Mouse (Mus musculus) forebrain, embryonic 11.5 days (tissue): ENCODE measurements around the gene Bid. TPM values are rescaled to one million over a fixed set of nuclear protein-coding genes. Genes with fewer than 3 reads are reported as not detected.

Source experiments
- ATAC-seq: fragments of 200-750 bp; cut with Nextera tagmentation; replicated peaks from 2 replicates; pipeline ENCODE4 v1.8.0; 2017; ENCODE audit warnings: moderate TSS enrichment; ENCODE audit not compliant: low FRiP score
- DNase-seq: peaks from one replicate; pipeline ENCODE4 v3.0.0-alpha.2; 2017; ENCODE audit warnings: low spot score
- H3K27ac ChIP-seq: fragments of 300-500 bp; sonication (generic); 2 replicates; pipeline ENCODE4 v1.5.1; 2014; ENCODE audit warnings: low read depth, low read length
- H3K27me3 ChIP-seq: fragments of 300-500 bp; sonication (generic); 2 replicates; pipeline ENCODE4 v1.6.1; 2014; ENCODE audit warnings: mild to moderate bottlenecking, low read length, mixed read lengths; ENCODE audit not compliant: control insufficient read depth, insufficient read depth
- H3K36me3 ChIP-seq: fragments of 300-500 bp; sonication (generic); 2 replicates; pipeline ENCODE4 v1.6.1; 2014; ENCODE audit warnings: mild to moderate bottlenecking, low read length, moderate library complexity, mixed read lengths; ENCODE audit not compliant: control insufficient read depth, insufficient read depth
- H3K4me1 ChIP-seq: fragments of 300-500 bp; sonication (generic); replicated peaks from 2 replicates; pipeline ENCODE4 v1.6.1; 2014; ENCODE audit warnings: low read length, mixed read lengths; ENCODE audit not compliant: control insufficient read depth, insufficient read depth
- H3K4me2 ChIP-seq: fragments of 300-500 bp; sonication (generic); 2 replicates; pipeline ENCODE4 v1.6.1; 2014; ENCODE audit warnings: low read depth, mild to moderate bottlenecking, low read length, moderate library complexity, mixed read lengths; ENCODE audit not compliant: severe bottlenecking
- H3K4me3 ChIP-seq: fragments of 300-500 bp; sonication (generic); 2 replicates; pipeline ENCODE4 v1.5.1; 2014; ENCODE audit warnings: low read depth, low read length
- H3K9ac ChIP-seq: fragments of 300-500 bp; sonication (generic); 2 replicates; pipeline ENCODE4 v1.6.1; 2014; ENCODE audit warnings: low read length
- H3K9me3 ChIP-seq: fragments of 300-500 bp; sonication (generic); 2 replicates; pipeline ENCODE4 v1.6.1; 2016; ENCODE audit warnings: low read length, mixed read lengths; ENCODE audit not compliant: control insufficient read depth
- WGBS: fragments of 180-500 bp; shearing (Covaris S2); extraction: QIAGEN DNeasy Blood & Tissue Kit; methylation state at CpG from one replicate; pipeline ENCODE4 v1.1.7; 2014; 5-methylcytosine and 5-hydroxymethylcytosine counted together
- polyA plus RNA-seq: library from polyadenylated mRNA; unstranded; fragments of >200 nt; fragmentation: Nextera tagmentation; extraction: Ambion mirVana; gene quantifications from 2 replicates; pipeline ENCODE4 v1.2.1, GENCODE M21; 2014

Gene Bid
- polyA plus RNA-seq, 1 experiment from 2014 or later: 15.0 TPM

GRCm38 (mm10) chr6:120903450-120903912 lies 13.2 kb downstream of the Bid start:
- H3K36me3 ChIP-seq: no peaks in the 10 kb centered on the region
- 53% methylated on average over 5 of the region's 5 CpGs for WGBS
- 0 out of 2 replicates have a peak, but pooled peaks have one; percentile 27 for ATAC-seq

DNA sequence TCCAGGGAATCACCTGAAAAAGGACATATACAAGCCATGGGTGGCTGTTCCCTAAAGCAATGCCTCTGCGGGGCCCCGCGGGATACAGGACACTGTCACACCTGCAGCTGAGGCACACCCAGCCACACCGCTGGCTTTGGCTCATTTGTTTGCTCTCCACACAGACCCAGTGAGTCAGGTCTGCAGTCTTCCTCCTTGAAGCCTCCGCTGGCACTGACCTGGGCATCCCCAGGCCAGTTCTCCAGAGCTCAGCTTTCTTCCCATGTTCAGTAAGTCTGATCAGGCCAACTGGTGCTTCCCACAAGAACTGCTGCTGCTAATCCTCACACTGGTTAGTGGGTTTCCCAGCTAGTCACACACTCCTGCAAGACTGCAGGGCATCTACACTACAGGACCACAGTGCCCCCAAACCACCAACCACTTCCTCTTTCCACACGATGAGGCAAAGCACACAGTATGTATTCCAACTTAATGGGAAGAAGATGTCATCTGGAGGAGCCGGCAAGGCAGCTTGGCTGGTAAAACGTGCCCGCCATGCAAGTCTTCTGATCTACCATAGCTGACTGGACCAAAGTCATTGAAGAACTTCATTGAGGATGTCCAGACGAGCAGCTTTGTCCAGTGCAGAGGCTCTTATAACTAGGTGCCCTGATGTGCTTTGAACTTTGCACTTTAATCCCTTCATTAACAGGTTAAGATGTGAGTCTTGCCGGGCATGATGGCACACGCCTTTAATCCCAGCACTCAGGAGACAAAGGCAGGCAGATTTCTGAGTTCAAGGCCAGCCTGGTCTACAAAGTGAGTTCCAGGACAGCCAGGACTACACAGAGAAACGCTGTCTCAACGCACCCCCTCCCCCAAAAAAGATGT lies 14.6 kb downstream of the Bid start:
- Histone ChIP-seq H3K27me3 (no peaks in the 10 kb centered on the region), H3K4me1 (no peaks in the 10 kb centered on the region), H3K27ac (no peak overlapping the region), H3K4me3 (no peak overlapping the region), H3K4me2 (no peak overlapping the region), H3K9ac (no peak overlapping the region), H3K9me3 (no peaks in the 10 kb centered on the region), H3K36me3 (no peaks in the 10 kb centered on the region)
- ATAC-seq (no peak), DNase-seq (no peak)
- WGBS: 88% methylated on average over 14 of the region's 14 CpGs

More at GRCm38 (mm10) chr6:120903450-120903912, 13.2 kb downstream of the Bid start:
- no peaks in the 10 kb centered on the region for H3K27me3 ChIP-seq
- H3K9ac ChIP-seq: no peak overlapping the region
- no peak overlapping the region for H3K27ac ChIP-seq
- H3K4me2 ChIP-seq: no peak overlapping the region
- DNase-seq: no peak
- H3K9me3 ChIP-seq: no peaks in the 10 kb centered on the region
- H3K4me3 ChIP-seq: no peak overlapping the region
- H3K4me1 ChIP-seq: no peaks in the 10 kb centered on the region

DNA sequence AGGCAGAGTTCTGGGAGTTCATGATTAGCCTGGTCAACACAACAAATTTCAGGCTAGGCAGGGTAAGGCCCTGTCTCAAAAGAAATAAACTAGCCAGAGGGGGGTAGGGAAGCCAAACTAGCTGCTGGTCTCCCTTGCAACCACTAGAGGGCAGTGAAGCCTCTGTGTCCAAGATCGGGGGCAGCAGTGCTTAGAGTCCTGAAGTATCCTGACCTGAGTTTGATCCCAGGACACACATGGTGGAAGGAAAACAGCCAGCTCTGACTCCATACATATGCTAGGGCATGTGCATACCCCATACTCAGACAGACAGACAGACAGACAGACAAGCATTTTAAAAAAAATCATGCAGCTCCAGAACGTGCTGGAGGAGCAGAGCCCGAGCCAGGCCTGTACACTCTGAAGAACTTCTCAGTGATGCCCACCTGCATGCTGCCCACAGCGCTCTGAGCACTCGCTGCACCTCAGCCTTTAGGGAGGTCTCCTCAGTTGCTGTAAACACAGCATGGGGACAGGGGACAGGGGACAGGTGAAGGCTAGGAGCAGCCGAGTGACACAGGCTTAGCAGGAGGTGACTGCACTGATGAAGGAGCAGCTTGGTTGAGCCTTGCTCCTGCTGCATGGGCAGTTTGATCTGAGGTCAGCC lies 18.3 kb downstream of the Bid start:
- Histone ChIP-seq H3K9me3 (no peaks in the 10 kb centered on the region), H3K4me1 (no peaks in the 10 kb centered on the region), H3K4me2 (no peak overlapping the region), H3K27me3 (no peaks in the 10 kb centered on the region), H3K9ac (no peak overlapping the region), H3K27ac (no peak overlapping the region), H3K36me3 (no peaks in the 10 kb centered on the region; the same call in 1 of the 2 replicates), H3K4me3 (no peak overlapping the region)
- DNase-seq (peak; percentile 71), ATAC-seq (peak; percentile 54)
- 69% methylated on average over 6 of the region's 6 CpGs for WGBS

- no peaks in the 10 kb centered on the region; the same call in 1 of the 2 replicates for H3K36me3 ChIP-seq
- no peak for DNase-seq
- no peak overlapping the region for H3K4me3 ChIP-seq
- no peak overlapping the region for H3K4me2 ChIP-seq
- WGBS: 95% methylated on average over 9 of the region's 9 CpGs
- no peak for ATAC-seq
- no peaks in the 10 kb centered on the region for H3K4me1 ChIP-seq
- no peaks in the 10 kb centered on the region for H3K27me3 ChIP-seq
- H3K9me3 ChIP-seq: no peaks in the 10 kb centered on the region
- H3K9ac ChIP-seq: no peak overlapping the region
- H3K27ac ChIP-seq: no peak overlapping the region
These were observed 22.1 kb downstream of the Bid start for GRCm38 (mm10) chr6:120894524-120894923.

- no peak overlapping the region for H3K4me2 ChIP-seq
- no peak overlapping the region for H3K27ac ChIP-seq
- H3K9ac ChIP-seq: no peak overlapping the region
- no peaks in the 10 kb centered on the region for H3K9me3 ChIP-seq
- DNase-seq (no peak), ATAC-seq (no peak)
- H3K4me1 ChIP-seq: no peaks in the 10 kb centered on the region
- H3K27me3 ChIP-seq: no peaks in the 10 kb centered on the region
- H3K4me3 ChIP-seq: no peak overlapping the region
- no peaks in the 10 kb centered on the region; the same call in 1 of the 2 replicates for H3K36me3 ChIP-seq
- 96% methylated on average over 9 of the region's 9 CpGs for WGBS
These were observed 22.6 kb downstream of the Bid start for GRCm38 (mm10) chr6:120894089-120894488.

- H3K4me3 ChIP-seq: no peak overlapping the region
- 92% methylated on average over 17 of the region's 17 CpGs for WGBS
- H3K4me2 ChIP-seq: no peak overlapping the region
- H3K9me3 ChIP-seq: no peaks in the 10 kb centered on the region
- no peak for ATAC-seq
- no peaks in the 10 kb centered on the region; the same call in 1 of the 2 replicates for H3K36me3 ChIP-seq
- H3K4me1 ChIP-seq: no peaks in the 10 kb centered on the region
- no peak overlapping the region for H3K9ac ChIP-seq
- H3K27ac ChIP-seq: no peak overlapping the region
- no peaks in the 10 kb centered on the region for H3K27me3 ChIP-seq
- DNase-seq: no peak
These were observed 30.0 kb downstream of the Bid start for GRCm38 (mm10) chr6:120886696-120887095.

- Histone ChIP-seq H3K27me3 (no peaks in the 10 kb centered on the region), H3K4me1 (no peaks in the 10 kb centered on the region), H3K4me2 (no peak overlapping the region), H3K27ac (no peak overlapping the region), H3K4me3 (no peak overlapping the region), H3K9ac (no peak overlapping the region), H3K36me3 (no peaks in the 10 kb centered on the region; the same call in 1 of the 2 replicates), H3K9me3 (no peaks in the 10 kb centered on the region)
- ATAC-seq: no peak
- DNase-seq: no peak
- WGBS: 91% methylated on average over 6 of the region's 6 CpGs
These were observed 32.2 kb downstream of the Bid start for GRCm38 (mm10) chr6:120884436-120884835.

- Histone ChIP-seq H3K4me2 (no peak overlapping the region), H3K4me1 (no peaks in the 10 kb centered on the region), H3K9me3 (no peaks in the 10 kb centered on the region), H3K27me3 (no peaks in the 10 kb centered on the region), H3K27ac (no peak overlapping the region), H3K9ac (no peak overlapping the region), H3K4me3 (no peak overlapping the region), H3K36me3 (no peaks in the 10 kb centered on the region; the same call in 1 of the 2 replicates)
- DNase-seq: no peak
- no peak for ATAC-seq
- 91% methylated on average over 5 of the region's 5 CpGs for WGBS
These were observed 37.6 kb downstream of the Bid start for GRCm38 (mm10) chr6:120879046-120879445.
